Mouse (Mus musculus): ENCODE measurements around the gene Mesp1.
"Not testable (repeated sequence)": the region's sequence is repeated elsewhere in the genome, so short reads cannot be mapped to it uniquely, and the experiment has no call there.

Gene Mesp1

DNA sequence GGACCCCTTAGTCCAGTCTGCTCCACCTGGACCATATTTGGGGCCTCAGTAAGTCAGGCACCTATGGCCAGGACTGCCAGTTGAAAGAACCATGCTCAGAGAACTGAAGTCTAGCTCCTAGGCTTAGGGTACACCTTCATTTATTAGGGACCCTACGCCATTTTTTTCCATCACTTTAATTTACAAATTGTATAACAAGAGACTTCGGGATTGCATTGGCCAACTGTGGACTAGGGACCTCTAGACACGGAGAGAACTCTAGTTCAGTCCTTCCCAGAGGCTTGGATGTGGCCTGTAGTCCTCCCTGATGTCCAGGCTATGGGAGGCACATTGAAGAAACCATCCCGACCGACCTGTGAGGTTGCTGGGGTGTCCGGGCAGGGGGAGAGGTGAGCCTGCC is at the start of gene Mesp1:
Gene Mesp1 (minus strand): TSS at position 101 of the 400 bp plus-strand sequence.
- DNase-seq, result no peak

DNA sequence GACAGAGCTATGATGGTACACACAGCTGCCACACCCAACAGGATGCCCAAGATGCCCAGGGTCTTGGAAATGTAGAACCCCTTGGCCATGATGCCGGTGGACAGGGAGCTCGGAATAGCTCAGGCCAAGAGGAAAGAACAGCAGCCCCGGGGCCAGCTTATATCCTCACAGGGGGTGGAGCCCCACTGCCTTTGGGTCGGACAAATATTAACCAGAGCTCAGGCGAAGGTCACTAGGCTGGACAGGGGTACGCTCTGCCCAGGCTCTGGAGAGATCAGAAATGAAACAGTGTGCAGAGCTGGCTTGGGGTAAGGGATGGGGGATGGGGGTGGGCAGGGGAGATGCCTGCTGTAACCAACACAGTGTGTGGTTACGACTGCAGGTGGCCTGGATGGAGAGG is 48.6 kb upstream of the Mesp1 start:
- no peak for DNase-seq

DNA sequence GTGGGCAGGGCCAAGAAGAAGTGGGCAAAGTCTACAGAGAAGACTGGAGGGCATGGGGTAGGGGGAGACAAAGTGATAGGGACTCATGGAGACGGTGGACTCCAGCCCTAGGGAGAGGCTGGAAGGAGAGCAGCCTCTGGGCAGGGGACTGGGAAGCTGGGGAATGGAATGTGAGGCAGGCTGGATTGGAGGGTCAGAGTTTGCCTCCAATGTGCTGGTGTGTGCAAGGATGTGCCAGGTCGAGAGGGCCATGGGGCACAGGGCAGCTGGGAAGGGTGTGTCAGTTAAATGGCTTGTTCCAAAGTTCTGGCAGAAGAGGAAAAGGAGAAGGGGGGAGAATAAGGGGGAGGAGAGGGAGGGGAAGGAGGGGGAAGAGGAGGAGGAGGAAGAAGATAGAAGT is 43.7 kb upstream of the Mesp1 start:
- no peak for DNase-seq

DNA sequence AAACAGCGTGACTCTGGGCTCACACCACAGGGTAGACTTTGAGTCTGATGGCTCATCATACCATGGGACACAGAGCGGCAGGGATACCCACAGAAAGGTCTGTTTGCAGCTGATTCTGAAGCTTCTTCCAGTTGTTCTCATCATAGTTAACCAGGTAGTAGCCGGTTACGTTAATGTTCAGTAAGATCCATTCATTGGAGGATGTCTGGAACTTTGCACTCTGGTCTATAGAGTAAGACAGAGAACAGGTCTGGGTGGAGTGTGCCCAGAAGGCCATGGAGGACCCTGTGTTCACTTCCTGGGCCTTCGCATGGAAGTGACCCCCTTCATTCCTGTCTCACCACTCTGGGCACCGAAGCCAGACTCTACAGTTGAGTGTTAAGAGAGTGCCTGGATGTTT is 41.6 kb upstream of the Mesp1 start:
- DNase-seq, result no peak

DNA sequence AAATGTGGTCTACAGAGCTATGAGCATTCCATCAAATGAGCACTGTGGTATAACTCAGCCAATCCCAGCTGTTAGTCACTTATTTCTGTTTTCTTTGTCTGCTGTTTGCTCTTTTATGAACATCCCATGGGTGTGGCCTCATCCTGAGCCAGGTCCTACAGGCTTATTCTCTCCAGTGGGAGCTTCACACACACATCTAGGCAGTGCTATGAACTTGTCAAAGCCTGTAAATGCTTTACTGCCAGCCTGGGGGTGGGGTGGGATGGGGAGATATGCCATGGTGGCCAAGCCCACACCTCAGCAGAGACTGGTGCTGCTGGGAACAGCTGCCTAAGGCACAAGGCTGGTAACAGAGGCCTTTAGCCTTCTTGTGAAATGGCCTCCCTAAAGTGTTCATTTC is 39.4 kb upstream of the Mesp1 start:
- DNase-seq, result no peak

DNA sequence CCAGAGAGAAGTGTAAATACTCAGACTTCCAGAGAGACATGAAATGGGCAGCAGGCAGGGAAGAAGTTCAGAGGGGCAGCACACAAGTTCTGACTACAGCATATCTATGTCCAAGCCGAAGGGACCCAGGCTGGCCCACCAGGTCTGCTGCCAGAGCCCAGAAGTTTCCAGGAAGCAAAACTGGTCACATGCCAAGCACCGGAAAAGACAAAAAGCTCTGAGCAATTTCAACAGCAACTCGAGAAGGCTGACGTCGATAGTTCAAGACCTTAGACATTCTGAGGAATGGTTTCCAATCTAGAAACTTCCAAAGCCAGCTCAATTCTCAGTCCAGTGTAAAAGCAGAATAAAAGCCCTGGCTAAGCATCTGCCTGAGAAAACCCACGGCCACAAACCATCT is 38.0 kb upstream of the Mesp1 start:
- no peak for DNase-seq

DNA sequence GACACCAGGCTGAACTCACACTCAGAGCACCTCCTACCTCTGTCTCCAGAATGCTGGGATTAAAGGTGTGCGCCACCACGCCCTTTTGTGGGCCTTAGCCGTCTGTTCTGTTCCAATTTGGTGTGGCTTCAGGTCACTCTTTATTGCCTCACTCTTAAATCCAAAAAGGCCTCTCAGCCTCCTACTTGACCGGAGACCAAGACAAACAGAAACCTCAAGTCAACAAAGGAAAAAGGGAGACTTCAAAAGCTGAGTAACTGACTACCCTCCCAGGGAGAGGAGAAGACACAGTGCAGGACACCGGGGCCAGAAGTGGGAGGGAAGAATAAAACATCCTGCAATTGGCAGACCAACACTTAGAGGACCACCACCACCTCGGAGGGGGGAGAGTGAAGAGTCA is 37.6 kb upstream of the Mesp1 start:
- no peak for DNase-seq

DNA sequence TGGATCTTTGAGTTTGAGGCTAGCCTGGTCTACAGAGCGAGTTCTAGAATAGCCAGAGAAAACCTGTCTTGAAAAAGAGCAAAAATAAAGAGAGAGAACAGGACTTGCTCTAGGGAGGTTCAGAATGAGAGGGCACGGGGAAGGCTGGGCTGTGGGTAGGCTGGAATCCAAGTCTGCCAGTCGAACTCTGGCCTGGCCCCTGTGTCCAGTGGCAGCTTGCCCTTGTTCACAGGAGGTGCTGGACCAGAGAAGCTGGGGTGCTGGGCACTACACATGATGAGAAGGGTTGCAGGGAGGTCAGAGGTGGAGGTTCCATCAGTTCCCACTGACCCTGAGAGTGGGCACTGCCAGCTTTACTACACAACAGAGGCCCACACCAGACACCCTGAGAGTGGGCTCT is 34.8 kb upstream of the Mesp1 start:
- no peak for DNase-seq

DNA sequence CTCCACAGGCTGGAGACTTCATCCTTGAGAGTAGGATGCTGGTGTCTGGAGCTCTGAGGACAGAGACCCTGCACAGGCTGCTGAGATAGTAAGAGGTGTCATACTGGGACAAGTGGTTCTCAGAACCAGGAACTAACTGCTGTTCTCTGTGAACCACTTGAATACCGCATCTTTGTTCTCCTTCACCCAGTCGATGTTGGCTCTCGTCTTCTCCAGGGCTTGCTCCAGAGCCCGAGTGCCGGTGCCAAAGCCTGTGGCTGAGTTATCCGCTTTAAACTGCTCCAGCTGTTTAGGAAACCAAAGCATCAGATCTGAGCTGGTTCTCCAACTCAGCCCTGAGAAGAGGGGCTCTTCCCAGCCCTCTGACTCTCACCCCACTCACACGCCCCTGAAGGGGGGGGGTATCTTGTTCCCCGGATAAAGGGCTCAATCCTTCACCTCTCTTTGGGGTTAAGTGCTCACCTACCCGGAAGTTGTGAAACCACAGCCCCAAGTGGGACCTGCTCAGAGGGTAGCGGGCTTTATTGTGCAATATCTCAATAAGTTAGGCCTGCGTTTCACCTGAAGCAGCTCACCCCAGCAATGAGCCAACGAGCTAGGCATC is 28.6 kb upstream of the Mesp1 start:
- no peak for DNase-seq

DNA sequence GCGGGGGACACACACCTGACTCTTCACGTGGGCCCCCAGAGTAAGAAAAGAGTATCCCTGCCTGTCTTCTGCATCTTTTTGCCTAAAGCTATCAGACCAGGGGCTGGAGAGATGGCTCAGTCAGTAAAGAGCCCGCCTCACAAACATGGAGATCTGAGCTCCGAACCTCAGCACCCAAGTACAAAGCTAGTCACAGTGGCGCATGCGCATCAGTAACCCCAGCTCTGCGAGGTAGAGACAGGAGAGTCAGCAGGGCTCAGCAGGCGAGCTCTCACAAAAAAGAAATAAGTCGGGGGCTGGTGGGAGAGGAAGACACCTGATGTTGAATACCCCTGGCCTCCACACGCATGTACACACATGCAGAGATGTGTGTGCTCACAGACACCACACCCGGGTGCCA is 26.4 kb upstream of the Mesp1 start:
- no peak for DNase-seq

DNA sequence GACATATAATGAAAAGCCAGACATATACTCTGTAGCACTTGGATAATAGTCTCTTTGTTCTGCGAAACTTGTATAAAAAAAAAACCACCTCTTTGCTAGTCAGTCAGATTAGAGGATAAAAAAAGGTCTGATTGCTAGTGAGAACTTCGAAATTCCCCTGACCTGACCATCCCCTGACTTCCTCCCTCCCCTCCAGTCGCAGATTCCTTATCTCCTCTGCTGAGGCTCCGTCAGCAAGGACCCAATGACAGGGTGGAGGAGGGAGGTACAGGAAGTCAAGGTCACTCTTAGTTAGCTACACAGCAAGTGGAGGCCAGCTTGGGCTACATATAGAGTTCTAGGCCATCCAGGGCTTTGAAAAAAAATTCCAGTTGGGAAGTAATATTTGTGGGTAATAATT is 25.9 kb upstream of the Mesp1 start:
- no peak for DNase-seq

DNA sequence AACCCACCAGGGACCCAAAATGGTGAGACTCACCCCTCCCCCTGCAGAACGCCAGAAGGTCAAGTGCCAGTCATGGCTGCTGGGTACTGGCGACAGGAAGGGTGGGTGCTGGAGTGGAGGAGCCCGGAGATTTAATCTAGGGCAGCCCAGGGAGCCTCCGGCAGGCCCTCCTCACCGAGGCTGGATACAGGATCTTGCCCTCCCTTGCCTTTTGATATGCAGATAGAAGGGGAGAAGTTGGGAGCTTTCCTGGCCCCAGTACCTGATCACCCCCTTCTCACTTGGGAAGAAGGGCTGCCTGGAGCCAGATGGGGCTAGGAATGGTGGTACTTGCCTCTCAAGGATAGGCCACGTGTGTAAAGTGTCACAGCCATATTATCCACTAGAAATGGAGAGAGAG is 24.7 kb upstream of the Mesp1 start:
- DNase-seq, result no peak

DNA sequence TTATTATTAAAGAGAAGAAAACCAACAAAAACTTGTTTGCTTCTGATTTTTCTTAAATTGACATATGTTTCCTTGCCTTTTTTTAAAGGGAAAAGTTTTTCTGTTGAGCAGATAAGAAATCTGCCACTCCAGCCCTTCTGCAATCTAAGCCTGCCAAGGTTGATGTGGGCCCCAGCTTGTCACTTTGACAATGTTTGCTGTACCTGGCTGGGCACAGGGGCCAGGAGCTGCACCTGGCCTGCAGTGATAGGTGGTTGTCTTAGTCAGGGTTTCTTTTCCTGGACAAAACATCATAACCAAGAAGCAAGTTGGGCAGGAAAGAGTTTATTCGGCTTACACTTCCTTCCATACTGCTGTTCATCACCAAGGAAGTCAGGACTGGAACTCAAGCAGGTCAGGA is 19.8 kb upstream of the Mesp1 start:
- DNase-seq, result no peak

DNA sequence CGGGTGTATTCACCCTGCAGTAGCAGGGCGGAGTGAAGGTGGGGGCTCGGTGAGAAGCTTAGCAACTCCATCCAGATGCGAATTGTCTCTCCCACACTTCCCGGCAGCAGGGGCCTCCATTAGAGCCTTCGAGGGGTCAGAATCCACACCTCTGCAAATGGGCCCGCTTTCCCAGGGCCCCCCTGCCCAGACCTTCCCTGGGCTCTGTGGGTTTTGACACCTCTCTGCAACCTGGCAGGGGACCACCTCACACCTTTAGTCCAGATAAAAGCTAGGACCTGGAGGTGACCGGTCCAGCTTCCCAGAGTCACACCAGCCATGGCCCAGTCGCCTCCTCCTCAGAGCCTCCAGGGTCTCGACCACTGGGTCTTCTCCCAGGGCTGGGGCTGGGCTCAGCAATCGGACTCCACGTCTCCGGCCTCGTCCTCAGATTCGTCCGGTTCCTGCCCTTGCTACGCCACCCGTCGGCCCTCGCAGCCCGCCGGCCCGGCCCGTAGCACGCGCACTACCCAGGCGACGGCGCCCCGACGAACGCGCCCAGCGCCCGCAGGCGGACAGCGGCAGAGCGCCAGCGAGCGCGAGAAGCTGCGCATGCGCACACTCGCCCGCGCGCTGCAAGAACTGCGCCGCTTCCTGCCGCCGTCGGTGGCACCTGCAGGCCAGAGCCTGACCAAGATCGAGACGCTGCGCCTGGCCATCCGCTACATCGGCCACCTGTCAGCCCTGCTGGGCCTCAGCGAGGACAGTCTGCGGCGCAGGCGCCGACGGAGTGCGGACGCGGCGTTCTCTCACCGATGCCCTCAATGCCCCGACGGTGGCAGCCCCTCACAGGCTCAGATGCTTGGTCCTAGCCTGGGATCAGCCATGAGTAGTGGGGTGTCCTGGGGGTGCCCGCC is 17.3 kb upstream of the Mesp1 start, which contains the start of gene Mesp2:
Gene Mesp2 (plus strand): TSS at position 117 of the 896 bp plus-strand sequence.
- peak; percentile 20 to 42 for DNase-seq

DNA sequence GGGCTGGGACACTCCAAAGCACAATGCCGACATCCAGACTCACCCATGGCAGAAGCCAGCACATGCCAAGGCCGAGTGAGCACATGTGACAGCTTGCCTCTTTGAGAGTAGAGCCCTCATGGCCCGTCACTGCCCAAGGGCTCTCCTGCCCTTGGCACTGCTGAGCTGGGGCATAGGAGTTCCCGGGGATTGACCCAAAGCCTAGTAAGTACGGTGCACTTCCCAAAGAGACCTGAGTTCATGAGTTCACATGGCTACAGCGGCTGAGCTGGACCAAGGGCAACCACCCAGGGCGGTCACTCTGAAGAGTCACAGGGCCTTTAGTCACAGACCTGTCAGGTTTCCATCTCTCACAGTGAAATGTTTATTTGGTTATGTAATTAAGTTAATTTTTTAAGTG is 15.0 kb upstream of the Mesp1 start:
- DNase-seq, result no peak

DNA sequence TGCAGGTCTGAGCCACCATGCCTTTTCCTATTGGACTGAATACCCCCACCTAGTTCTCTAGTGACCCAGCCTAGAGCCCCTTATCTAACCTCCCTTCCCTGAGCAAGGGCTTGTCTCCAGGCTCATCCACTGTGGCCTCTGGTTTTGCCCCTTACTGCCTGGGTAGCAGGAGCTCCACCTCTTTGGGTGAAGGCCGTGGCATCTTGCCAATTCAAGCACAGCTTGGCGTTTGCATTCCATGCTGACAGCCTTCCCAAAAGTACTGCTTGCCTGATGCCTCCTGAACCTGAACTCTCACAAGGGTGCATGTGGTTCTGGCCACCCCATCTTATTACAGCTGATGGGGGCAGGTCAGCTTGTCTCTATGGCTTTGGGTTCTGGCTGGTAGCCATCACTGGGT is 10.3 kb upstream of the Mesp1 start:
- no peak for DNase-seq

DNA sequence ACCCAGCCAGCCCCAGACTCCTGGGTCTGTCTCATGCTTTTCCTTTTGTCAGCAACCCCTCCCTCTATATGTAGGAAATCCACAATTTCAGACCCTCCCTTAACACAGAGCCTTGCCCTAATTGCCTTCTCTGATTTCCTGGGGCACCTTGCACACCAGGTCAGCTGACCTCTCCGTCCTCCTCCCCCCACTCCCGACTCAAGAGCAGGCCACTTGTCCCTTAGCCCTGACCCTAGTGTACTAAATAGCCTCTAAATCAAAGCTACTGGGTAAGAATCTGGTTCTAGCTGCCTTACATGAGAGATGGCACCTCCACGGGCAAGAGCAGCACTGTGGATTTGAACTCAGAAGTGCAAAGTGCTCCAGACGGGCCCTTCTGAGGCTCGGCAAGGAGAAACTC is 8.4 kb upstream of the Mesp1 start:
- DNase-seq, result no peak

DNA sequence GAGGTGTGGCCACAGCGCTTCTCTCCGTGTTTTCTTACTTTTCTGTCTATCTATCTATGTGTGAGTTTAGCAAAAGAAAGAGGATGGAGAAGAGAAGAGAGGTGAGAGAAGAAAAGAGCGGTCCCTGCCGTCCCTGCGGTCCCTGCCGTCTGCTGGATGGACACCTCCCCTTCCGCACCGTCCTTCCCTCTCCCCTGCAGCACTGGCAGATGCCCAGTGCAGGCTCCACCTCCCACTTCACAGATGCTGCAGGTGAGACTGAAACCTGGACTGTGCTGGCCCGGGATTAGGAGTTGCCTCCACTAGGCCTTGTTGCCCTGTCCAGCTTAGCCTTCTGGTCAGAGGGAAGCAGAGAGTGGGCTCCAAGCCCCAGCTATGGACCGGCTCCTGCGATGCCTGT is 7.8 kb upstream of the Mesp1 start:
- DNase-seq, result no peak

DNA sequence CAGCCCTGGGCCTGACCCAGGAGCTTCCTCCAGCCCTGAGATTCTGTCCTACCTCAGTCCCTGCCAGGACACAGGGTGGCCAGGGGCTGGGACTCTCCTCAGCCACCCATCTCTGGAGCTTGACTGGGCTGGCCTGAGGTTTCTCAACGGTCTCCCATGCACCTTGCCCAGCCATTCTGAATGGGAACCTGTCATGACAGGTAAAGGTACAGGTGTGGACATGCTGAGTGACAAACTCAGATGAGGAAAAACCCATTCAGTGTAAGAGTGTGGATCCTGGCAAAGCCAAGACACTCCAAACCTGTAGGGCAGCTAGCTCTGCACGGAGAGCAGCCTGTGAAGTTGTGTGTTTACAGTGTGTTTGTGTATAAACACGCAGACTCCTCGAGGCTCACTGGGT is 6.7 kb upstream of the Mesp1 start:
- no peak for DNase-seq

DNA sequence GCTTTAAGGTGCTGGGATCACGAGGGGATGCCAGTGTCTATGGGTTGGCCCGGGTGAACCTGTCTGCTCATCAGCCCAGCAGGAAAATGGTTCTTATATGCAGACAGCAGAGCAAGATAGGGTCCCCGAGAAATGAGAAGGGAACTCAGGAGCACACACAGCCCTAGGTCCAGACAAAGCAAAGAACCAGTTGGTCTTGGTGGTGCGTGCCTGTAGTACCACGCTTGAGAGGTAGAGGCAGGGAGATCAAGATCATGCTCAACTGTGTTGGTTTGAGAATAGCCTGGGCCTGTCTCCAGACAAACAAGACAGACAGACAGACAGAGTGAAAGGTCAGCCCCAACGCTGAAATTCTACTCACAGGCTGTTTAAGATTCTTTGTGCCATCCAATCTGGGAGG is 5.9 kb upstream of the Mesp1 start:
- no peak for DNase-seq

DNA sequence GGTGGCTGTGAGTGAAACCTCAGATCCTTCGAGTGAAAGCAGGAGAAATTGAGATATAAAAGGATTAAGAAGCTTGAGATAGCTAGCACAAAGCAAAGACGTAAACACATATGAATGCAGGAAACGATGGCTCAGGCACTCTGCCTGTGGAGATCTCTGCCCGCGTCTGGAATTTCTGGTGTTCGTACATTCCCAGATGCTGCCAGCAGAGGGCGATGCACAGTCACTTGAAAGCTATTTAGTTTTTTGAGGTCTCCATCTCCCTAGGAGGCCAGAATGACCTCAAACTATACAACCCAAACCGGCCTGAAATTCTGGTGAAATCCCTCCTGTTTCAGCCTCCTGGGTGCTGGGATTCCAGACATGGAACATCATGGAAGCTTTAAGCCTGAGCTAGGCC is 5.5 kb upstream of the Mesp1 start:
- DNase-seq, result peak; percentile 69 to 77

DNA sequence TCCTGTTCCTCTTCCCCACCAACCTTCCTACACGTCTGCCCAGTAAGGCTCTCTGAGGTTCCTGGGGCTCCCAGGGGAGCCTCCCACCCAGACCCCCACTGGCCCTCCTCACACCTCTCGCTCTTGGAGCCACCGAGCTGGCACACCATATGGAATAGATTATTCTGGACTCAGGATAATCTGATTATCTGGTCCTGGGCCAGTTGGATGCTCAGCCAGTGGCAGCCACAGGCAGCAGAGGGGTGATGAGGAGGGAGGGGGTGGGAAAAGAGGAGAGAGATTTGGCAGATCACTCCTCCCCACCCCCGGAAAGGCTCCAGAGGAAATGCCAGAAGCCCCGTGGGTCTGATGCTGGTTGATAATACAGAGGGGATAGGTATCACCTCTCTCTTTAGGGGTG is 5.0 kb upstream of the Mesp1 start:
- no peak for DNase-seq

DNA sequence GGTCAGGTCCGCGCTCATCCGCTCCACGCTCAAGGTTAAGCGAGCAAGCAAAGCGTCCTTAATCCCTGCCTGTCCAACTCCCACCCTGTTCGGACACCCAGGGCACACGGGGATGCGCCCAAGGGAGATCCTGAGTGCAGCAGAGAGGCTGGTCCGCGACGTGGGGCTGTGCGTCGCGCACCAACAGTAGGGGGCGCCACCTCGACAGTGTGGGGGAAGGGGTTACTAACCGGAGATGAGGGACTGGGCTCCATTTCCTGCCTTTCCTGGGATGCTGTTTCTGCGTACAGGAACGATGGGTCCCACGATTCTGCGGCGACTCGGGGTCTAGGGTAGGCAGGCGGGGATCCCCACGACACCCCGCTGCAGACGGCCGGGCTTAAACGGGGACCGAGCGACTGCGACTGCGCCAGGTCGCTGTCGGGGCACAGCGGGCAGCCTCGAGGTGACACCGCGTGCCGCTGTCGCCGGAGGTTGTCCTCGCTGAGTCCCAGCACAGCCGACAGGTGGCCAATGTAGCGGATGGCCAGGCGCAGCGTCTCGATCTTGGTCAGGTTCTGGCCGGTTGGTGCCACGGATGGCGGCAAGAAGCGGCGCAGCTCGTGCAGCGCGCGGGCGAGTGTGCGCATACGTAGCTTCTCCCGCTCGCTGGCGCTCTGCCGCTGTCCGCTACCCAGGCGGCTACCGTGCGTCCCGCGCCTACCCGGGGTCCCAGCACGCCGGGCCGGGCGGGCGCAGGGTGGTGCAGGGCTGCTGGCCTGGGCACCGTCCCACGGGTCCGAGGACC is 760 bp downstream of the Mesp1 start:
- DNase-seq, result peak in 1 of 2 experiments; percentile 19

DNA sequence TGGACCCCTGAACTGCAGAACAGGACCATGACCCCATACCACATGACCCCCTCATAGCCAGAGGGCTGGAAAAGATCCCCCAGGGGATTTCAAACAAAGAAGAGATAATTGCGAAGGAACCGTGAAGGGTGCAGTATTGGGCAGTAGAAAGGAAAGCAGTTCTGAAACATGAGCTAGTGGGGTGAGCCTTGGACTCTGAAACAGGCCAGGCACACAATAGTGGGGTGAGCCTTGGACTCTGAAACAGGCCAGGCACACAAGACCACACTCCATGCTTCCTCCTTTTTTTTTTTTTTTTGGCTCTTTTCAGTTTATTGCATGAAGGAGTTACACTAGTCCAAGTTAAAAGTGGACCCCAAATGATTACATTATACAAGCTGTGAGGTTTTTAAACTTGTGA is 3.8 kb downstream of the Mesp1 start:
- not testable (repeated sequence) for DNase-seq
